Mouse (Mus musculus) cortical plate, adult 2 months (tissue): Measurements from ENCODE around the gene Fgf5. TPM values are rescaled to one million over a fixed set of nuclear protein-coding genes. Genes with fewer than 3 reads are reported as not detected.

ENCODE experiments used
- H3K27ac ChIP-seq: fragments of 200-500 bp; 2 replicates; pipeline ENCODE4 v1.5.1; 2012; ENCODE audit warnings: low read length, control low read depth, inconsistent platforms; ENCODE audit not compliant: insufficient read depth
- H3K4me1 ChIP-seq: fragments of 200-500 bp; 2 replicates; pipeline ENCODE4 v1.6.1; 2011; ENCODE audit warnings: low read length; ENCODE audit not compliant: control insufficient read depth, insufficient read depth
- H3K4me3 ChIP-seq: fragments of 200-500 bp; 2 replicates; pipeline ENCODE4 v1.5.1; 2011; ENCODE audit warnings: mild to moderate bottlenecking, low read length, control low read depth; ENCODE audit not compliant: insufficient read depth
- CTCF ChIP-seq: fragments of 200-500 bp; IDR thresholded peaks from 2 replicates; pipeline ENCODE4 v1.5.1; 2011; ENCODE audit warnings: mild to moderate bottlenecking, control low read depth, low read length; ENCODE audit not compliant: insufficient read depth; ENCODE audit errors: extremely low read depth
- POLR2A ChIP-seq: fragments of 200-500 bp; IDR thresholded peaks from 2 replicates; pipeline ENCODE4 v1.6.1; 2011; ENCODE audit warnings: mild to moderate bottlenecking, low read length, control low read depth; ENCODE audit not compliant: insufficient read depth; ENCODE audit errors: extremely low read depth
- polyA plus RNA-seq: library from polyadenylated mRNA; depleted of rRNA; stranded (reverse); fragments of >200 nt; gene quantifications from 2 replicates; pipeline ENCODE4 v1.2.3, GENCODE M21; 2012; rRNA removed

Fgf5 gene
- polyA plus RNA-seq = 2.1 and 2.9 TPM in 2 replicates

GRCm38 (mm10) chr5:98253838-98254821 lies at the start of gene Fgf5:
Gene Fgf5 (plus strand): TSS chr5:98254184.
- peak within 1 kb of the TSS; percentile 57 for H3K4me3 ChIP-seq
- peak within 1 kb of the TSS; percentile 32; the same call in 1 of the 2 replicates for H3K27ac ChIP-seq
- no peak for TF ChIP-seq CTCF
- TF ChIP-seq POLR2A = no peak; the same call in 1 of the 2 replicates
- H3K4me1 ChIP-seq = no peaks in the 10 kb centered on the region

DNA sequence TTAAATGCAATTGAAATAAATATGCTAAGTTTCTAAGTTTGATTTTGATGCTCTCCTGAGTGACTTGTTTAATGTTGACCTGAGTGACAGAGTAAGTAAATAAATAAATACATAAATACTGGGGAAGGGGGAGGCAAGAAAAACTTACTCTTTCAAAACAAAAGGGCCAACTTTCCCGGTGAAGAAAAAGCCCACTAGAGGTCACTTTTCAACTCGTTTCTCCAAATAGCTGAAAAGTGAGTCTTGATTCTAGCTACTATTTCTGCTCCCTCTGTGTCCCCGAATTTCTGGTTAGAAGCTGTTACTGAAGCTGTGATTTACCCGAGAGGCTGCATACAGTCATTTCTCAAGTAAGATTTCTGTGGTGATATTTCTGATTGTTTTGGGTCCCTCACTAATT lies 41.5 kb upstream of the Fgf5 start:
- H3K4me3 ChIP-seq = no peak overlapping the region
- TF ChIP-seq POLR2A (no peak), CTCF (no peak)

DNA sequence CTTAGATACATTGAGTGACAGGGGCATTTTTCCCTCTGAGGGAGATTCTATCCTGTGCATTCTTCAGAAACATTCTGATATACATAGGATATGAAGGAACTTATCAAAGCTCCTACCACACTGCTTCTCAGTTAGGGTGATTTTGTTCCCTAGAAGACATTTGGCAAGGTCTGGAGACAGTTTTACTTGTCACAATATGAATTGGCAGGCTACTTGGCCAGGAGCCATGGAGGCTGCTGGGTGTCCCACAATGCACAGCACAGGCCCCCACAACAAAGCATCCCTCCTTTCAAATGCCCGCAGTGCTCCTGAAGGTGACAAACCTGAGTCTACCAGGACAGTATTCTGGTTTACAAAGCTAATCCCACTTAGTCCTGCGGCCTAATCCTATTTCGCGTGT lies 32.0 kb upstream of the Fgf5 start:
- TF ChIP-seq POLR2A (no peak), CTCF (no peak)
- Histone ChIP-seq H3K4me1 (no peaks in the 10 kb centered on the region), H3K27ac (no peak overlapping the region), H3K4me3 (no peak overlapping the region)

More for the DNA sequence above, 41.5 kb upstream of the Fgf5 start:
- Histone ChIP-seq H3K27ac (no peak overlapping the region), H3K4me1 (no peaks in the 10 kb centered on the region)

DNA sequence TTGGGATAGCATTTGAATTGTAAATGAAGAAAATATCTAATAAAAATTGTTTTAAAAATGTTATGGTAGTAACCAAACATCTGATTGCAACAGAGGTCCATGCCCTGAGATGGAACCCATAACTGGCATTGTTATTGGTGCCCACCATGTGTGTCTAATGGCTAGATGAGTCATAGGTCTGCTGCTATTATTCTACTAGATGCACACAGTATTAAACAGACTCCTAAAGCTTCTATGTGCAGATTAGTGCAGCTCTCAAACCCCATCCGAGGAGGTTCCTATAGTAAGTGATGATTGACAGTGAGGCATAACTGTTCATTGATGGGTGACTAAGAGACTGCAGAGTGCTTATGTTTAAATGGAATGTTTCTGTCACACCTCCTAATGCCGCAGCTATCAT lies 27.3 kb upstream of the Fgf5 start:
- TF ChIP-seq POLR2A = no peak
- no peak for TF ChIP-seq CTCF
- no peak overlapping the region for H3K27ac ChIP-seq
- no peak overlapping the region for H3K4me3 ChIP-seq
- no peaks in the 10 kb centered on the region for H3K4me1 ChIP-seq

- Histone ChIP-seq H3K4me3 (no peak overlapping the region), H3K4me1 (no peaks in the 10 kb centered on the region), H3K27ac (no peak overlapping the region)
- TF ChIP-seq CTCF (no peak), POLR2A (no peak)
Measured at GRCm38 (mm10) chr5:98229456-98229855, 24.5 kb upstream of the Fgf5 start.

- TF ChIP-seq POLR2A (no peak), CTCF (no peak)
- Histone ChIP-seq H3K4me3 (no peak overlapping the region), H3K27ac (no peak overlapping the region), H3K4me1 (no peaks in the 10 kb centered on the region)
Measured at GRCm38 (mm10) chr5:98238466-98238865, 15.5 kb upstream of the Fgf5 start.

DNA sequence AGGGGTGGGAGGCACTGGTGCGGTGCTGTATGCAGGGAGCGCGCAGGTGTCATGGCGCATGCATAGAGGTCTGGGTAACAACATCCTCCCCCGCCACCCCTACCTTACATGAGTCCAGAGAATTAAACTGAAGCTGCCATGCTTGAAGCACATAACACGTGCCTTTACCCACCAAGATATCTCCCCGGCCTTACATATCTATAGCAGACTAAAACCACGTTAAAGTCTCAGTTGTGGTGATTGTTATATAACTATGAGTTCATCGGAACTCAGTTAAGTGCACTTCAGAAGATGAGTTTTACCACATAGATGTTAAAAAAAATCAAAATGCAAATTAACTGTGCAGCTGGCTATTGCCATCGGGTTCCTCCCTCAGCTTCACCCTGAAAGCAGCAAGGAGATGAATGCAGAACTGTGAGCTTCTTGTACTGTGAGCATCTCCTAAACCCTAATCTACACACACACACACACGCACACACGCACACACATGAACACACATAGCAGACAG lies 12.6 kb upstream of the Fgf5 start:
- no peak for TF ChIP-seq POLR2A
- TF ChIP-seq CTCF = no peak
- Histone ChIP-seq H3K27ac (no peak overlapping the region), H3K4me1 (no peaks in the 10 kb centered on the region), H3K4me3 (no peak overlapping the region)

DNA sequence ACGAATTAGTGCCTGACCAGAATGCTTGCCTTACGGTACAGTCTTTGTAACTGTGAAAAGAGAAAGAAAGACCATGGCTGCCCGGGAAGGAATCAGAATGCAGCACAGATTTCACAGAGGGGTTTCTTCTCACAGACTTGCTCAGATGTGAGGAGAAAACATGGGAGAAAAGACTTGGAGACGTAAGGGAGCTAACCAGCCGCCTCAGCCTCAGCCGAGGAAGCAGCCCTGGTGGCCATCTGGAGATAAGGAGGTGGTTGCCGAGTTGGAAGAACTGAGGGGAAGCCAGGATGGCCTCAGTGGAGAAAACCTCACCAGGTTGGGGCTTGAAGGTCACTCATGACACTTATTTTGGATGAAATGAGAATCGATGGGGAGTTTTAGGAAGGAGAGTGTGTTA lies 8.7 kb upstream of the Fgf5 start:
- no peak for TF ChIP-seq POLR2A
- TF ChIP-seq CTCF = no peak
- no peak overlapping the region for H3K27ac ChIP-seq
- H3K4me1 ChIP-seq = no peaks in the 10 kb centered on the region; the same call in 1 of the 2 replicates
- H3K4me3 ChIP-seq = no peak overlapping the region

DNA sequence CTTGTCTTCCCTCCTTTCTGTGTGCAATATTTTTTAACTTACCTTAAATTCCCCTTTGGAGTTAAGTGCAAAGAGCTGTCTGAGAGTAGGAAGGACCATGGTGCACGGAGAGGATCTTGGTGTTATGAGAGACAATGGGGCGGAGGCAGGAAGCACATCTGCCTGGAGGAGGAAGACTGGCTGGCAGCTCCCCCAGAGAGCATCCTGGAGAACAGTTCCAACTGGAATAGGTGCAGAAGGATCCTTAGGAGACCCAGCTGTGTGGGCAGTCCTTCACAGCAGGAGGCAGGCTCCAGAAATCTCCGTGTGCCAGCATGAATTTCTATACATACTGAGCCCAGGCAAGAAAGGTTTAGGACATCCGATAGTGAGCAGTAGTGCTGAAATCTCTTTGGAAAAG lies 8.0 kb upstream of the Fgf5 start:
- H3K4me3 ChIP-seq = no peak overlapping the region
- no peak overlapping the region for H3K27ac ChIP-seq
- no peaks in the 10 kb centered on the region; the same call in 1 of the 2 replicates for H3K4me1 ChIP-seq
- TF ChIP-seq POLR2A (no peak), CTCF (no peak)

- Histone ChIP-seq H3K4me1 (no peaks in the 10 kb centered on the region; the same call in 1 of the 2 replicates), H3K4me3 (no peak overlapping the region), H3K27ac (no peak overlapping the region)
- TF ChIP-seq POLR2A (no peak), CTCF (no peak)
Measured at GRCm38 (mm10) chr5:98246826-98247225, 7.2 kb upstream of the Fgf5 start.
